Mouse (Mus musculus) retina, adult 2 months (tissue): ENCODE measurements around the gene Olfr430.
"Not testable (repeated sequence)": the region's sequence is repeated elsewhere in the genome, so short reads cannot be mapped to it uniquely, and the experiment has no call there.

Source experiments
- DNase-seq: peaks from one replicate; pipeline ENCODE4 v3.0.0-alpha.2; 2012; ENCODE audit warnings: low read depth, low spot score

Olfr430 gene

DNA sequence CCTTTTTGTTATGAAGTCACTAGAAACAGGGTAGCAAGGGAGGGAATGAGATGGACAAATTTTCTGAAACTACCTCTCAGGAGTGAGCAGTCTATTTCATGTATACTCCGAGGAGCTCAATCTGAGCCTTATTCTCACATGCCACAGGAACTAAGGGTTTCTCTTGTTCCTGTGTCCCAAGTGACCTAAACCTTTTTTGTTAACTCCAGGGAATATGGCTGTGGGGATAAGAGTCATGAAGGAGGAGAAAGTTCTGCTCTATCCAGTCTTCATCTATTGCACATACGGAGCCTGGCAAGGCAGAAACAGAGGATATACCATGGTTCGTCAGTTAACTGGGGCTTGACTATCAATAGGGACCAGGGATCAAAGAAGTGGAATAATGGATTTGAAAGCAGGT, at the start of gene Olfr430:
Gene Olfr430, plus strand, starts transcription at position 301 of the 400 bp plus-strand sequence.
- no peak for DNase-seq

DNA sequence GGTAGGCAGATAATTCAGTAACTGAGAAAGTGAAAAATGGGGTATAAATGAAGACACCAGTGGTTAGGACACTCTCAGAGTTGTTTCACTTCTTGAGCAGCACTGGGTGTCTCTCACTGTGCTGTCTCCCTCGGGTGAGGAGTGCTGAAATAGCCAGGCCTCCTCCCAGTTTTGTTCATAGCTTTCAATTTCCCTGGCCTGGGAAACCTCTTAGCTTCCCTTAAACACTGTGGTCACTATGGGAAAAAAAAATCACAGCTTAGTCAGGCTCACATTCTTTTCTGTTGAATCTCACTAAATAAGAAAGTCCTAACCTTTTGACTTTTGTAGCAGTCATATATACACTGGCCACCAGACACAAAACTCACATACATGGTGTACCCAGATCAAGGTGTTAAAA, 34.7 kb upstream of the Olfr430 start, which contains the start of gene Ifi205:
Gene Ifi205, minus strand, starts transcription at position 113 of the 400 bp plus-strand sequence.
- no peak for DNase-seq

DNA sequence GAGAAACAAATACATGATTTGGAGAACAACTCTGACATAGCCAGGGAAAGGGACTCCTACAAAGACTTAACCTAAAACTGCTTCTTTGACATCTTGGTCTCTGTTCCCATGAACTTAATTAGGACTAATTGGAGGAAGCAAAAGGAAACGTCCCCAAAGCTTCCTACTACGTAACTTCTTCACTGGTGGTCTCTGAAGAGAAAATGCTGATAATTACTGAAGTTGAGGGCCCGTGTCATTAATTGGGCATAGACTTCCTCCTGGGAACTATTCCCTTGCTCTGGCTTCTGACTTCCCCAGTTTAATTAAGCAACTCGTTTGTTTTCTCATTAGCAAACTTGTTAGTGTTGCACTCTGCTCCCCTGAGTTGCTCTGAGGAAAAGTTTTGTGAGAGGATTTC, 30.6 kb upstream of the Olfr430 start:
- DNase-seq = no peak

DNA sequence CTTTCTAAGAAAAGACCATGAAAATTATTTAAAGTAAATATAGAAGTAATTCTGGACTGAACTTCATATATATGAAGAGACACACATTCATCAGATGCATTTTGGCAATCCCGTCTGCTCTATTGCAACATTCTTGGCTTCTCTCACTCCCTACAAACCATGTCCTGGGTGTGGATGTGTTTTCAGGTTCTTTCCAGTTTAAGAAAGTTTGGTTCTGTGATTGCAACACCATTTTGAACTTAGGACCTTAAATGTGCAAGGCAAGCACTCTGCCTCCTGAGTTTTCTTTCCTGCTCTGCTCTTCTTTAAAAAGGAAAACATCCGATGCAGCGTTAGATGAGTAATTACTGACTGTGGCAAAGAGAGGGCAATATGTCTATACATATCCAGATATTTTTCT, 27.9 kb upstream of the Olfr430 start:
- DNase-seq = no peak

DNA sequence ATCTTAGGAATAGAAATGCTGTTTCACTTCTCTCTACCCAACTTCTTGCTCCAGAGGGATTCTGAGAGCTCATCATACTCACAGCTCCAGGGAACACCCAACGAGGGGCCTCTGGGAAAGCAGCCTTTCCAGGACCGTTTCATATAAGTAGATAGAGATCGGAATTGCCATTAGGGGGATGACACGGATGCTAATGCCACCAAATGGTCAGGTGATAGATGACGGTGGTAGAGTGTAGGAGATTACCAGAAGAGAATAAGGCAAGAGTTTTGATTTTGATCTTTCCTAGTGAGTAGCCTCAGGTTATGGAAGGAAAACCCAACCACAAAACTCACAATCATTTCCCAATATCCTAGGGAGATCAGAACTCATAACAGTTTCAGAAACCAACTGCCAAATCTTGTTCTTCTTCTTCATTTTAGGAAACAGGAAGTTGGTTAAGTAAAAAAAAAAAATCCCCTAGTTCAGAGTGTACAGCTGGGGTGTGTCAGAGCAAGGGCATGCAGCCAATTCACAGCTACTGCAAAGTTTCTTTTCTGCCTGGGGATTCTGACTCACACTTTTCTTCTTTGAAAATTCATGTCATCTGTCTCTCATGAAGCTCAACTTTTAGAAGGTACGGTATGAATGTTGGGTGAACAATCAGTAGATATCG, 25.8 kb upstream of the Olfr430 start, which contains the start of gene Olfr433:
Gene Olfr433, plus strand, starts transcription at position 183 of the 655 bp plus-strand sequence.
- DNase-seq = no peak

DNA sequence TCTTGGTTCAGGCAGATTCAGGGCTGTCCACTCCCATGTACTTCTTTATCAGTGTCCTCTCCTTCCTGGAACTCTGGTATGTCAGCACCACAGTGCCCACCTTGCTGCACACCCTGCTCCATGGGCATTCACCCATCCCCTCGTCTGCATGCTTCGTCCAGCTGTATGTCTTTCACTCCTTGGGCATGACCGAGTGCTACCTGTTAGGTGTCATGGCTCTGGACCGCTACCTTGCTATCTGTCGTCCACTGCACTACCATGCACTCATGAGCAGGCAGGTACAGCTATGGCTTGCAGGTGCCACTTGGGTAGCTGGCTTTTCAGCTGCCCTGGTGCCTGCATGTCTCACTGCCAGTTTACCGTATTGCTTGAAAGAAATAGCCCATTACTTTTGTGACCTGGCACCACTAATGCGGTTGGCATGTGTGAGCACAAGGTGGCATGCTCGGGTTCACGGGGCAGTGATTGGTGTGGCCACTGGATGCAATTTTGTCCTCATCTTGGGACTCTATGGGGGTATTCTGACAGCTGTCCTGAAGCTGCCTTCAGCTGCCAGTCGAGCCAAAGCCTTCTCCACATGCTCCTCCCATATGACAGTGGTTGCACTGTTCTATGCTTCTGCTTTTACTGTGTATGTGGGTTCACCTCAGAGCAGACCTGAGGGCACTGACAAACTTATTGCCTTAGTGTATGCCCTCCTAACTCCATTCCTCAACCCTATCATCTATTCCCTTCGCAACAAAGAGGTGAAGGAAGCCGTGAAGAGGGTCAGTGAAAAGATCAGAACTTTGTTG, 24.1 kb upstream of the Olfr430 start:
- not testable (repeated sequence) for DNase-seq

DNA sequence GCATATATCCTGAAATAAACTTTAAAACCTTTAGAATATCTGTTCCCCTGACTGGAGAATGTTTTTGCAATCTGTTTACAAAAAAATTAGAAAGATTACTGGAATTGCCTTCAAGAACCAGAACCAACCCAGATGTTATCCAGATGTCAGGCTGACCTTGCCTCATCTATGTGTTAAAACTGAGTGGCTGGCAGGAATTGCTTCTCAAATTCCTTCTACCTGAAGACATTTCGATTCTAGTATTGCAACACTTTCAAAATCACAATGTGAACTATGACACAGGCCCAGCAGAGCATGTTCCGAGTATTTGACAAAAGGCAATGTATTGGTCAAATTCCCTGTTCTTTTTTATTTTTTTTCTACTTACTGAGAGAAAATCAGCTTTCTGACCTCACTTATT, 22.0 kb upstream of the Olfr430 start:
- DNase-seq = no peak

DNA sequence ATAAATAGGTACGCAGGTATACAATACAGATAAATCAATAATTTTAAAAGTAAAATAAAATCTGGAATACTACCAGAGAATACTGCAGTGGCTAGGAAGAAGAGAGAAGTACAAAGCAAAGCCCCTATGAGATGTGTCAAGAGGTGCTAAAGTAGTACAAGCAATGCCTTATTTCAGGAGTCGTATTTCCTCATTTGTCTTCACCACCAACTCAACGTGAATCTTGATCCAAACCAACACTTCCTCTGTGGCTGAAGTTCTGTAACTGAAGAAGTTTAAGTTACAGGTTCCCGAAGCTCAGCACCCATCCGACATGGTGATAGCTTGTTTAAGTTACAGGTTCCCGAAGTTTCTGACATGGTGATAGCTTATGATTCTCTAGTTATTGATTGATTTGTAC, 18.2 kb upstream of the Olfr430 start:
- DNase-seq = not testable (repeated sequence)

DNA sequence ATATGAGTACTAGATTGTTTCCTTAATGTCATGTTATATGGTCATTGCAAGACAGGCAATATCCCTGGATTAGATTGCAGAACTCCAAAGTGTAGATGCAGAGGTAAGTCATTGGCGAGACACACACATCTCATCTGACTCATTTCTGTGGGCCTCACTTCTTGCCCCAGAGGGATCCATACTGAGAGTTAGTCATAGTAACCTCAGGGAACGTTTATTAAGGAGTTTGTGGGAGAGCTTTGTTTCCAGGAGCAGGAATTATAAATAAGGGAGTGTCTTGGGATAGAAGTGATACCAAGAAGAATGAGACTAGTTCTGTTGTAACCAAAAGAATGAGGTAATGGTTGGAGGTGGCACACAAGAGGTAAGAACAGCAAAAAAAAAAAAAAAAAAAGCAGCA, 17.5 kb upstream of the Olfr430 start, which contains the start of gene Olfr432:
Gene Olfr432, plus strand, starts transcription at position 313 of the 400 bp plus-strand sequence.
- no peak for DNase-seq

DNA sequence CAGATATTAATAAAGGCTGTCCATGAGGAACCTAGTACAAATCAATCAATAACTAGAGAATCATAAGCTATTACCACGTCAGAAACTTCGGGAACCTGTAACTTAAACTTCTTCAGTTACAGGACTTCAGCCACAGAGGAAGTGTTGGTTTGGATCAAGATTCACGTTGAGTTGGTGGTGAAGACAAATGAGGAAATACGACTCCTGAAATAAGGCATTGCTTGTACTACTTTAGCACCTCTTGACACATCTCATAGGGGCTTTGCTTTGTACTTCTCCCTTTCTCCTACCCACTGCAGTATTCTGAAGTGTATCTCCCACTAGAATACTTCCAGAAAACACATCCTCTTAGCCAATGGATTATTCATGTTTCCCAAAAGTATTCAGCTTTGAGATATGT, 17.0 kb upstream of the Olfr430 start:
- not testable (repeated sequence) for DNase-seq

DNA sequence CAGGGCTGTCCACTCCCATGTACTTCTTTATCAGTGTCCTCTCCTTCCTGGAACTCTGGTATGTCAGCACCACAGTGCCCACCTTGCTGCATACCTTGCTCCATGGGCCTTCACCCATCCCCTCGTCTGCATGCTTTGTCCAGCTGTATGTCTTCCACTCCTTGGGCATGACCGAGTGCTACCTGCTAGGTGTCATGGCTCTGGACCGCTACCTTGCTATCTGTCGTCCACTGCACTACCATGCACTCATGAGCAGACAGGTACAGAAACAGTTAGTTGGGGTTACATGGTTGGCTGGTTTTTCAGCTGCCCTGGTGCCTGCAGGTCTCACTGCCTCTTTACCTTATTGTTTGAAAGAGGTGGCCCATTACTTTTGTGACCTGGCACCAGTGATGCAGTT, 15.9 kb upstream of the Olfr430 start:
- DNase-seq = no peak

DNA sequence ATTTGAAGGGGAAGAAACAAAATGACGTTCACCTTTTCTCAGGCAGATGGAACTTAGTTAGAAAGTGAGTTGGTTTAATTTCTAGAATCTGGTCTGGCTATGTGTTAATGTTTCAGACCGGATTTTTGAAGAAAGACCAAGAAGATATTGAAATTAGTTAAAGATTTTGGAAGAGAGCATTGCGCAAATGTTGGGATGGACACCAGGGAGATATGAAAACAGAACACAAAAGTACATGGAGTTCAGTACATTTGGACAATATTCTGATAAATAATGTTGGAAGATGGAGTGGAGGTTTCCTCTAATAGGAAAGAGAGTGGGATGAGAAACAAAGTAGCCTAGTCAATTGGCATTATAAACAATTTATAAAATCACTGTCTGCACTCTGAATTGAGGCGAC, 14.9 kb upstream of the Olfr430 start:
- no peak for DNase-seq

DNA sequence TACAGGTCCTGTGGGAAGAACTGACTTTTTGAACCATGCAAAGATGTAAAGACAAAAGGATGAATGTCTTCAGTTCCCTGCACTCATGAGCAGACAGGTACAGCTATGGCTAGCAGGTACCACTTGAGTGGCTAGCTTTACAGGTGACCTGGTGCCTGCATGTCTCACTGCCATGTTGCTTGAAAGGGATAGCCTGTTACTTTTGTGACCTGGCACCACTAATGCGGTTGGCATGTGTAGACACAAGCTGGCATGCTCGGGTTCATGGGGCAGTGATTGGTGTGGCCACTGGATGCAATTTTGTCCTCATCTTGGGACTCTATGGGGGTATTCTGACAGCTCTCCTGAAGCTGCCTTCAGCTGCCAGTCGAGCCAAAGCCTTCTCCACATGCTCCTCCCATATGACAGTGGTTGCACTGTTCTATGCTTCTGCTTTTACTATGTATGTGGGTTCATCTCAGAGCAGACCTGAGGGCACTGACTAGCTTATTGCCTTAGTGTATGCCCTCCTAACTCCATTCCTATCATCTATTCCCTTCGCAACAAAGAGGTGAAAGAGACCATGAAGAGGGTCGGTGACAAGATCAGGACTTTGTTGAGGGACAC, 14.4 kb upstream of the Olfr430 start:
- no peak for DNase-seq

DNA sequence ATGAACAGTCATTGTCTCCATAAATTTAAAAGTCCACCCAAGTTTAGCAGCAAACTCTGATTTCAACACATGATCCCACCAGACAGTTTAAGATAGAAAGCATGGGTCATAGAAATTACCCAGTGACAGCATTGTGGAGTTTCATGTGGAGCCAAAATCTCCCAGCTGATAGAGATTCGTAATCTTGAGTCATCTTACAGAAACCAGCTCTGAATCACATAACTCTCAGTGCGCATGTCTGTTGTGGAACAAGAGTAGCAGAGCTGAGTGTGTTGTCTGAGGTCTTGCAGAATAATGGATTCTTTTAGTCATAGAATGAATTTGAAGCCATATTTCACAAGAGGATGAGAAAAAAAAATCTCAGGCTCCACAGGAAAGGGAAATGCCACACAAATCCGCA, 13.4 kb upstream of the Olfr430 start:
- DNase-seq = no peak

DNA sequence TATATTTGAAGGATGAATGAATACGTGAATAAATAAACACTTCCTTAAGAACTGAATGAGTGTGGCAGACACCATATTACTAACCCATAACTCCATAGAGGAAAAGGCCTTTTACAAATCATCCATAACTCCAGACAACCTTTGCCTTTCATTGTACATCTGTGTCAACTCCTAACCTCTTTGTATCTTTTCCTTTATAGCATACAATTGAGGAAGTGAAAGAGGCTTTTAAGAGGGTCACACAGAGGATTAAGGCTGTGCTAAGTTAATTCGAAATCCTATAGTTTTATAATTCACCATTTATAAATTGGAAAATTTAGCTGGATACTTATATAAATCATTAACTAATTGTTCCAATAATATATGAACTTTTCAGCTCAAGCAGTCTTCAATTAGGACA, 11.2 kb upstream of the Olfr430 start:
- no peak for DNase-seq

DNA sequence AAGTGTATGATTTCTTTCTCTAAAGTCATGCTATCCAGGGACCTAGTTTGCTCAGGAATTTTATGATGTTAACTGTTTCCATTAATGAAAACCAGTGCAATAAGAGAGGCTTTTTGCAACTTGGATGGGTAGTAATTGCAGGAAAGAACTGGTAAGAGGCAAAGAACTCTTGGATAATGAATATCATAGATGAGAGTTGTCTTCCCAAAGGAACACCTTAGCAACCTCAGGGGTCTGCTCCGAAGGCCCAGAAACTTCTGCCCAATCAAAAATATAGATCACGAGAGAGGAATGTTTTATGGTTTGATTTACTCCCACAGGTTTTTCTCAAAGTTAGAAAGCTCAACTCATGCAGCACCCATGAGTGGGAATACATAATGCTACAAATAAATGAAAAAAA, 17.6 kb downstream of the Olfr430 start, which contains the start of gene Olfr429:
Gene Olfr429, plus strand, starts transcription at position 301 of the 400 bp plus-strand sequence.
- DNase-seq = no peak

DNA sequence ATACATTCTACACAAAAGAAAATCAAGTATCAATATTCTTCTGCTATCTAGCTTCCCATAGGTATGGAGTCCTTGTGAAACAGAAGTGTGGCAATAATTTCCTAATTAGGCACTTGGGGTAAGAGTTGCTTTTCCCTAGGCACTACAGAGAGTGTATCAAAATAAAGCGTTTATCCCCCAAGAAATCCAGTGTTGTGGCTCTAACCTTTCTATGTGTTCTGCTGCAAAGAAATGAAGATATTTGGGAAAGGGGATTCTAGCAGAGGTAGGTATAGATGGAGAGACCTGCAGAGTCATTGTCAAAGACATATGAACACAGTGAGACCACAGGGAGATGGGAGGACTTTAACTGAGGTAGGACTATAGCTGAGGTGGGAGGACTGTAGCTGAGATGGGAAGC, 30.2 kb downstream of the Olfr430 start, which contains the start of gene Olfr427:
Gene Olfr427, plus strand, starts transcription at position 301 of the 400 bp plus-strand sequence.
- no peak for DNase-seq

DNA sequence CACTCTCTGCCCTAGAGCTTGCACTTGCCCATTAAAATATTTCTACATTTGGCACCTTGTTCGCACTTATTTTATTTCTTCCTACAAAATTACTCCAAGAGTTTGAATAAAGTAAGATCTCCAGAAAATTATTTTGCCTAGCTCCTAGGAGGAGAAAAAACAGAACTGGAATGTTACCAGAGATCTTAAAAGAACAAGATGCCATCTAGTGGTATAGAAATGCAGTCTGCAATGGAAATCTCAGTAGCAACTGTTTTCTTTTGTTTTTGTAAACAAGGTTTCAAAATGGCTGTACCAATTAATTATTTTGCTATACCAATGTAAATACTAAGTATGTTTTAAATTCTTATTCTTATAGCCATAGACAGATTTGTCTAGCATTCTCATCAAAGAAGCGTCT, 37.3 kb downstream of the Olfr430 start:
- no peak for DNase-seq

DNA sequence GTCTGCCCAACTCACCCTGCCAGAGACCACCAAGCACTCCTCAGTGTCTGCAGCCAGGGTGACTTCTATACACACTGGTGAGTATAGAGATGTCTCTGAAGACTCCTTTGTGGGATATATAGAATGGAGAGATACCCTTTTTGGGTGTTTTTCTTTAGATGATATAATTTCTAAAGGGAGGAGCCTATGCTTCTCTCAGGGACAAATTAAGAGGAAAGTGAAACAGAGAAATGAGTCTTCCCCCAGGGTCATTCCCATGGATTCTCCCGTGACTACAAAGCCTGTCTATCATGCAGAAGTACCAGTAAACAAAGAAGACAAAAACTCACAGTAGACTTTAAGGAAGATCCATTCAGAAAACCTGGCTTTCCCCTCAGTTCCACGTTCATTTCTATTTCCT, 54.7 kb downstream of the Olfr430 start, which contains the start of gene Olfr231:
Gene Olfr231, minus strand, starts transcription at position 101 of the 400 bp plus-strand sequence.
- DNase-seq = no peak
